Mouse (Mus musculus): Measurements from ENCODE around the gene Hpcal4.
A peak's percentile ranks its signal among the peaks of the same experiment; 100 is the strongest.

DNA sequence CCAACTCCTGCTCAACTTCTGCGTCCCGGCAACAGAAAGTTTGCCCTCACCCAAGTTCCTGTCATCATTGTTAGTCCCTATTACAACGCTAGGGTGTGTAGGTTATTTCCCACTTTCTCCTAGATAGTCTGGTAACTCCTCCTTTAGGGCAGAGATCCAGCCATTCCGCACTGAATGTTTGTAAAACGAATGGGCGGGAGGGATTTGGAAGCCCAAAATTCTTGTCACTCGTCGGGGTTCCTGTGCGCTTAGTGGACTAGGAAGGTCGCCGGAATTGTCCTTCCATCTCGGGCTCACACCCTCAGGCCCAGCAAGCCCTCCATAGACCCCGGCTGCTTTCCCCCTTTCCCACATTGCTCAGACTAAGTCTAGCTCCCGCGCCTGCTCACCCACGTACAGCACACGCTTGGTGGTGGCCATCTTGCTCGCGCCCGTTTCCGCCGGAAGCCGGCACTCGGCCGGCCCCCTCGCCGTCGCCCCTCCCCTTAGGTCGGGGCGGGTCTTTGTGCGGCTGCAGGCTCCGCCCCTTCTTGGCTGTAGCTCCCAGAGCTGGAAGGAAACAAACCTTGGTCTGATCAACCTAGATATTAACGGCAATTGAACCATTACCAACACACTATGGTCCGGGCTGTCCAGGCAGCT lies 43.4 kb upstream of the Hpcal4 start, which contains the start of gene Ppie:
- TF ChIP-seq POLR2A (IDR thresholded peaks at IDR 0.05; ENCODE audit: insufficient read depth, low read depth, low read length) (peak; percentile 84), EP300 (IDR thresholded peaks at IDR 0.05; ENCODE audit: insufficient read depth, low read depth, low read length) (no peak), CTCF (IDR thresholded peaks at IDR 0.05) (peak; percentile 23; the same call in 1 of the 2 replicates)
